Mouse (Mus musculus): ENCODE data around the gene Mrps2.

Mrps2 gene

DNA sequence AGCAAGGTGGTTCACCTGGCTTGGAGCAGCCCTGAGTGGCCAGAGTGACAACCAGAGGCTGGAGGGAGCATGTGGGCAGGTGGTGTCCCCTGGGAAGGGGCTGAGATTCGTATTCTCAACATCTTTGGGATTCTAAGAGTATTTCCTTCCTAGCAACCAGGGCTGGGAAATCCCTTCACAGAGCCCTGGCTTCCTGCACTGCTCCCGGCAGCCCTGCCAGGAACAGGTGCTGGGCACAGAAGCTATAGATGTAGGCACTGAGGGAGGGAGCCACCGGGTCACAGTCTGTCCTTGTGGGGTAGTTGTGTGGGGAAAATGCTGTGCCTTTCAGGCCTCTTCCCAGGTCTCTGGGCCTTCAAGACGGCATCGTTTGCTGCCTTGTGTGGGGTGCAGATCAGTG lies 52.7 kb downstream of the Mrps2 start:
- DNase-seq (ENCODE audit: low spot score) = no peak
